Mouse (Mus musculus) gonadal fat pad, adult 2 months (tissue): ENCODE results near the gene Atp5c1. TPM values are rescaled to one million over a fixed set of nuclear protein-coding genes. Genes with fewer than 3 reads are reported as not detected.

ENCODE experiments used
- DNase-seq: peaks from one replicate; pipeline ENCODE4 v3.0.0-alpha.2; 2012; ENCODE audit warnings: low read depth
- polyA plus RNA-seq: library from polyadenylated mRNA; depleted of rRNA; stranded (reverse); fragments of >200 nt; gene quantifications from 2 replicates; pipeline ENCODE4 v1.2.3, GENCODE M21; 2012; rRNA removed

Gene Atp5c1
- polyA plus RNA-seq, 1 experiment, result 387 TPM

DNA sequence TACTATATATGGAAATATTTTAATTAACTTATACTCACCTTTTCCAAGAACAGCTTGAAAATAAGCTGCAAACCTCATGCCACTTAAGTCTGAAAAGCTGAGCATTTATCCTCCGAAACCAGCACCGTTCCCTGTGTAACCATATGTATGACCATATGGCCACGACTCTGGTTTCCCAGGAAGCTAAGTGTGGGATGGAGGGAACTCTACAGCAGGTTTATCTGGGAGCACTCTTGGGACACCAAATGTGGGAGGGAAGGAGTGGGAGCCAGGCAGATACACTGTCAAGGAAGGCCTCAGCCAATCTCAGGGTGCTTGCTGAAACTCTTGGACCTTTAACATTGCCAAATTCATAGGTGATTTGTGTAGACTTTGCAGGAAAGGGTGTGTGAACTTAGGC, 29.4 kb downstream of the Atp5c1 start:
- DNase-seq, result no peak

DNA sequence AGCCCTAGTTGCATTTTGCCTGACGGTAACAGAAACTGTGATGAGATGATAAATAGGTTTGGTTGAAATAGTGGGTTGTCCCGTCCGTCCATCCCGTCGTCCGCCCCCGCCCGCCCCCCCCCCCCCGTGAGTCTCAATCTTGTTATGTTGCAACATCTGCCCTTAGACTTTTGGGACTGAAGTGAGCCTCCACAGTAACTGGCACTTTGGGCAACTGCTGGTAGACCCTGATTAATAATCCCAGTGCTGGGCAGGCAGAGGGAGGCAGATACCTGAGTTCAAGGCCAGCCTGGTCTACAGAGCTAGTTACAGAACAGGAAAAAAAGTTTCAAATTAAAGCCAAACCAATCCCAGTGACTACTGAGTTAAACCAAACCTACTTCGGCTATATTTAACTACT, 30.9 kb downstream of the Atp5c1 start:
- no peak for DNase-seq

GRCm38 (mm10) chr2:10048461-10048860, 31.8 kb downstream of the Atp5c1 start, which contains the start of gene Taf3:
TSS of gene Taf3 (minus strand) at chr2:10048596.
- DNase-seq, result no peak

DNA sequence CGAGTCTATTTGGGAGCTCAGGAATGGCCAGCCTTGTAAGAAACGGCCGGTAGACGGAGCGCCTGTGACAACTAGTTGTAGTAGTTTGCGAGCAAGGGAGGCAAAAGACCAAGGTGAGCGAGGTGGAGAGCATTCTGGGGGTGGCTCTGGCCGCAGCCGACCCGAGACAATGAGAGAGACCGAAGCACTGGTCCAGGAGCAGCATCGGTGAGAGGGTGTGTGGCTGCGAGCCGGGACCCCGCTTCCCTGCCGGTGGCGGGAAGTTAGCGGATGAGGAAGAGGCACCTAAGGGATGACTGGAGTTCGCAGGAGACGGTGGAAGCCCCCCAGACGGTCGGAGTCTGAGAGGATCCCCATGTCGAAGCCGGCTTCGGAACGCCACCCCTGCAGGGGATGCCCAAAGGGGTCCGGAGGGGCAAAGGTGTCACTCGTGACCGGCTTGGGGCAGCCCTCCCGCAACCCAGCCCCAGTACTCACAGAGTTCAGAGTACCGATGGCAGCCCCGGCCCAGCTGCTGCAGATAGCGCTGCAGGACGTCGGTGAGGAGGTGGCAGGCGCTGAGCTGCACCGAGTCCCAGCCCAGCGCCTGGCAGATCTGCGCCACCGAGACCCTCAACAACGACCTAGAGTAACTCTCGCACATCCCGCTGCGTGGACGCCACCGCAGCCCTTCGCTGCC, 32.4 kb downstream of the Atp5c1 start:
- DNase-seq, result no peak

- DNase-seq, result no peak
These were observed 45.3 kb downstream of the Atp5c1 start for GRCm38 (mm10) chr2:10034976-10035375.

- no peak for DNase-seq
These were observed 46.6 kb downstream of the Atp5c1 start for GRCm38 (mm10) chr2:10033684-10034083.

DNA sequence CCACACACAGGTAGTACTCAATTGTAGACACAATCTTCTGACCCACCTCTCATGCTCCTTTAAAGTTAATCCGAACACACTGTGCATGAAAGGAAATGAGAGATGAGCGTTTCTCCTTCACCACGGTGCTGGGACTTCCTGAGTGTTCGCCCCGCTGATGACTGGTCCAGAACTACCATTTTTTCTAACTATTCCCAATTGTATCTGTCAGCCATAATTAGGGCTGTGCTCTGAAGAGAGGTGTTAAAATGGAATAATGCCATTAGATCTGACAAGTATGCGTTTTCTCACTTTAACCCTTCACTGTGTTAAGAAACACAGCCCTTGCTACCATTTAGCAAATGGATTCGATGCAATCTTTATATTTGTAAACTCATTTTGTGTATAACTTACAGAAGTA, 50.6 kb downstream of the Atp5c1 start:
- DNase-seq, result no peak

GRCm38 (mm10) chr2:10024264-10024663, 56.0 kb downstream of the Atp5c1 start:
- DNase-seq, result no peak

- no peak for DNase-seq
These were observed 59.0 kb downstream of the Atp5c1 start for GRCm38 (mm10) chr2:10021296-10021695.

DNA sequence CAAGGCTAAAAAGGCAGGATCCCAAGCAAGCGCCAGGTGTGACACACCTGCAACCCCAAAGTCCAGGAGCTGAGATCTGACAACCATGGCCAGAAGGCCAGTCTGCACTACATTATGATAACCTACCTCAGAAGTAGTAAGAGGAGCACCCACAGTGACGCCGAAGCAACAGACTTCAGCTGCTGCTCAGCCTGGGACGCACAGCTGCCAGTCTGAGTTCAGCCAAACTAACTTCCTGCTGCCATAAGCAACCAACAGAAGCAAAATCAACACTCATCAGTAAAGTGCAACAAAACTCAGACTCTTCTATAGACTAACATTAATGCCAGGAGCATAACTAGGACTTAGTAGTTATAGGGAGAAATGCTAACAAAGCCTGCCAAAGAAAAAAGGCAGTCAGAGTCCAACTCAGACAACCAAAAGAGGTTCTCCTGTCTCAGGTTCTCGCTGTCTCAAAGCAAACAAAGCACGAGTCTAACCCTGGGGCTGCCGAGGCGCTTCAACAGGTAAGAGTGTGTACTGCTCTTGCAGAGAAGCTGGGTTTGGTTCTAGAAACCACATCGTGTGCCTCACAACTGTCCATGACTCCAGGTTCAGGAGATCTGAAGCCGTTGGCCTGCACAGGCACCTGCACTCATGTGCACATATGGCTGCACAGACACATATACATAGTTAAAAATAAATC, 65.2 kb downstream of the Atp5c1 start:
- DNase-seq, result no peak

GRCm38 (mm10) chr2:10010263-10010909, 69.9 kb downstream of the Atp5c1 start:
- DNase-seq, result no peak

DNA sequence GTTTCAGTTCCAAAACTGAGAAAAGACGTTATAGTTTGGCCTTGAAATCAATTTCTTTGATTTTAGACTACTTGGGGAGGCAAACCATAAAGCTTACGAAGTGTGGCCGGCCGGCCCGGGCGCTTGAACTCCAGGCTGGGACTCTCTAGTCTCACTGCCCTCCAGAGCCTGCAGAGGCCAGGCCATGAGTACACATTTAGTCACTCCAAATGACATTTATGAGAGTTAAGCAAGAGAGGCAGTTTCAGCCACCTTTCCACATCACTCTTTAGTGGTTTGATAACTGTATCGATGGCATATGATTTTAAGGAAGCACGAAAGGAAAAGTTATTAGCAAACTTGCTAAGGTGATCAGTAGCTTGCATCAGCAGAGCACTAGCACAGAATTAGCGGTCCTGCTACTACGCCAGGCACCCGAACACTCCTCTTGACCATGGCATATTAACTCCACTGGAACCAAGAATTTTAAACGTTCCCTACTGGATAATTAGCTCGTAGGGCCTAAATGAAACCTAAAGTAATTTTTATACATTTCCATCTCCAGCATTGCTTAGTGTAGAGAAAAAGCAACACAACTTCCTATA, 70.5 kb downstream of the Atp5c1 start:
- DNase-seq, result no peak

DNA sequence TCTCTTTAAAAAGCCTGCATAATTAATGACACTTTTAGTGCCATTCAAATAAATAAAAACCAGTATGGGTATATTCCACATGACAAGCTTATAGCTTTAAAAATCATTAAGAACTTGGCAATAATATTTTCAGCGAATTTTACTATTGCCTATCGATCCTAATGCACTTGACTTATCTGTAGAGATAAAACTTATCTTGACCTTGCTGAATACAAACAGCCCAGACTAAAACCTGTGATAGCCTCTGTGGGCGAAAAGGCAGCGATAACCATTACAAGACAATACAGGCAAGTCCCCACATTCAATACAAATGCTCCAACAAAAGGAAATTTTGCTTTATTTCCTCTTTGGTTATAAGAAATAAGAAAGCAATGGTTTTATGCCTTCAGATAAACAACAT, 71.7 kb downstream of the Atp5c1 start:
- no peak for DNase-seq

Other genes starting within 250 kb of the Atp5c1 start
- 3.6 and 4.0 TPM in 2 replicates for gene 4930412O13Rik, start 199.3 kb downstream of the Atp5c1 start, polyA plus RNA-seq
- 4.4 and 5.7 TPM in 2 replicates for gene 9230102O04Rik, start 191.0 kb downstream of the Atp5c1 start, polyA plus RNA-seq
- 14.9 and 27.4 TPM in 2 replicates for gene Gata3, start 190.5 kb downstream of the Atp5c1 start, polyA plus RNA-seq
- gene Taf3, start 31.9 kb downstream of the Atp5c1 start, polyA plus RNA-seq, result 7.7 and 8.8 TPM in 2 replicates
- 4.8 and 5.0 TPM in 2 replicates for gene Kin, start 83 bp upstream of the Atp5c1 start, polyA plus RNA-seq
- gene Itih2, start 50.9 kb upstream of the Atp5c1 start, polyA plus RNA-seq, result 3.3 and 5.5 TPM in 2 replicates
- 65.8 and 82.6 TPM in 2 replicates for gene Itih5, start 73.1 kb upstream of the Atp5c1 start, polyA plus RNA-seq